In the genomic region with DNA sequence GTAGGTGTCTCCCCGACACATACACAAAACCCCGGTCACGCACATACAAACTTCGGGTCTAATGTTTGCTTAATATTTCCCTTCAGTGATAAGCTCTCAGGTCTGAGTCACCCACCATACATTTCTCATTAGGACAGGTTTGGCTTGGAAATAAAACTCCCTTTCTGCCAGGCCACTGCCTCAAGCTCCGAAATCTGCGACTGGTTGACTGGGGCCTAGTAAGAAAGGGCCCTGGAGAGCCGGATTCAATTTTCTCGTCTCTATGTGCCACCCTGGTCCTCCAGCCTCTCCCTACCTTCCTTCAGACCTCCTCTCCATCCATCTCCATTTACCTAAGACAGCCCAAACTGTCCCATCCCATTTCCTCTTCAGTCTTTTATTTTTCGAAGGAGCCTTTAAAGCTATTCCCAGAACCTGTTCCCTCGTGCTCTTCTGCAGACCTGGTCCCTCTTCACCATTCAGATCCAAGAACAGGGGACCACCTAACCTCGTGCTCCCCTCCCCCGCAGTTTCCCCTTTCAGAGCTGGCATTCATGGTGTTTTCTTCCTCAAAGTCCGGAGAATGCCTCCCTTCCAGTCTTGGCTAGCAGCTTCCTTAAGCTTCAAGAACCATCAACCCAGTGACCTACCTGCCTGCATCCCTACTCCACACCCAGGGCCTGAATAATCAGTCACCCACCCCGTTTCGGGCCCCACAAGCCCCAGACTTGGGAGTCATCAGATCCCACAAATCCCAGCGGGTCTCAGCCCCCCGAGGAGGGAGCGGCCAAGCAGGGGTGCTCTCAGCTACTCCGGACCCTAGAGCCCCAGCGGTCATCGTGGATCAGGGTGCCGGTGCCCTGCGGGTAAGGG, we compare ENCODE assay signal across 8 mouse cellular contexts. TPM values are rescaled to one million over a fixed set of nuclear protein-coding genes. Genes with fewer than 3 reads are reported as not detected.
DNase-seq lines count a peak whose midpoint lies in the region; ATAC-seq and TF ChIP-seq lines count a peak whose summit lies in the region.

No protein-coding gene starts in this region.

- H3K4me3 ChIP-seq in lung, embryonic 14.5 days (ENCODE audit: low read depth, low read length) = peak overlapping the region; percentile 82
- H3K4me3 ChIP-seq in forebrain, embryonic 16.5 days (replicated peaks; ENCODE audit: low read length) = peak overlapping the region; percentile 94
- H3K4me3 ChIP-seq in liver, embryonic 12.5 days = peak overlapping the region; percentile 68
- peak overlapping the region; percentile 82 for H3K4me3 ChIP-seq in stomach, postnatal 0 days (ENCODE audit: low read depth, low read length)

- no peak for TF ChIP-seq CTCF in lung, embryonic 14.5 days (IDR thresholded peaks at IDR 0.05; ENCODE audit: low read depth)
- no peak for TF ChIP-seq CTCF in stomach, postnatal 0 days (IDR thresholded peaks at IDR 0.05; ENCODE audit: low read depth)

- H3K9me3 ChIP-seq in lung, embryonic 14.5 days (ENCODE audit: low read depth, low read length) = no peaks in the 10 kb centered on the region
- no peaks in the 10 kb centered on the region for H3K9me3 ChIP-seq in forebrain, embryonic 16.5 days (ENCODE audit: control insufficient read depth, low read length)
- H3K9me3 ChIP-seq in liver, embryonic 12.5 days (replicated peaks) = no peaks in the 10 kb centered on the region
- no peaks in the 10 kb centered on the region for H3K9me3 ChIP-seq in stomach, postnatal 0 days (ENCODE audit: control insufficient read depth, low read length)

- DNase-seq in lung, embryonic 14.5 days = peak; percentile 37
- DNase-seq in lung, postnatal 25 days (ENCODE audit: low spot score) = no peak
- peak; percentile 67 for DNase-seq in cerebellum, adult 9-10 months
- peak; percentile 58 for DNase-seq in stomach, postnatal 0 days (ENCODE audit: low spot score)
- no peak for DNase-seq in adipocyte (ENCODE audit: low spot score)
- no peak for DNase-seq in kidney, adult 9 months

- 6% methylated on average over 23 of the region's 23 CpGs for WGBS in lung, embryonic 14.5 days
- 10% methylated on average over 23 of the region's 23 CpGs for WGBS in forebrain, embryonic 16.5 days
- WGBS in liver, embryonic 12.5 days (ENCODE audit: insufficient replicate concordance) = 23% methylated on average over 23 of the region's 23 CpGs
- WGBS in stomach, postnatal 0 days = 6% methylated on average over 23 of the region's 23 CpGs

- no peak; the same call in 1 of the 2 replicates for ATAC-seq in lung, embryonic 14.5 days (ENCODE audit: insufficient read depth)
- peak; percentile 27 for ATAC-seq in forebrain, embryonic 16.5 days
- no peak for ATAC-seq in liver, embryonic 12.5 days
- peak; percentile 9; the same call in 1 of the 2 replicates for ATAC-seq in stomach, postnatal 0 days (ENCODE audit: low FRiP score, low TSS enrichment)

- no peaks in the 10 kb centered on the region for H3K27me3 ChIP-seq in lung, embryonic 14.5 days (ENCODE audit: insufficient read depth, low read length)
- no peaks in the 10 kb centered on the region for H3K27me3 ChIP-seq in forebrain, embryonic 16.5 days (replicated peaks; ENCODE audit: control insufficient read depth, insufficient read depth, low read length)
- peaks cover 79% of the 10 kb centered on the region for H3K27me3 ChIP-seq in liver, embryonic 12.5 days (replicated peaks)
- H3K27me3 ChIP-seq in stomach, postnatal 0 days (ENCODE audit: control insufficient read depth, insufficient read depth, low read length) = no peaks in the 10 kb centered on the region

- H3K4me2 ChIP-seq in lung, embryonic 14.5 days = peak overlapping the region; percentile 86
- peak overlapping the region; percentile 88 for H3K4me2 ChIP-seq in forebrain, embryonic 16.5 days (ENCODE audit: low read length)
- H3K4me2 ChIP-seq in liver, embryonic 12.5 days = peak overlapping the region; percentile 96
- peak overlapping the region; percentile 96 for H3K4me2 ChIP-seq in stomach, postnatal 0 days (replicated peaks; ENCODE audit: low read depth)

- H3K36me3 ChIP-seq in lung, embryonic 14.5 days (ENCODE audit: insufficient read depth) = no peaks in the 10 kb centered on the region
- H3K36me3 ChIP-seq in forebrain, embryonic 16.5 days (ENCODE audit: control insufficient read depth, insufficient read depth) = no peaks in the 10 kb centered on the region
- no peaks in the 10 kb centered on the region for H3K36me3 ChIP-seq in liver, embryonic 12.5 days
- H3K36me3 ChIP-seq in stomach, postnatal 0 days (ENCODE audit: control insufficient read depth, insufficient read depth, low read length) = no peaks in the 10 kb centered on the region

- TF ChIP-seq EP300 in stomach, postnatal 0 days (optimal IDR thresholded peaks at IDR 0.05) = no peak

- peak overlapping the region; percentile 95 for H3K9ac ChIP-seq in lung, embryonic 14.5 days
- H3K9ac ChIP-seq in forebrain, embryonic 16.5 days (replicated peaks; ENCODE audit: low read depth, low read length) = peak overlapping the region; percentile 99
- peak overlapping the region; percentile 73 for H3K9ac ChIP-seq in liver, embryonic 12.5 days
- H3K9ac ChIP-seq in stomach, postnatal 0 days (ENCODE audit: low read length) = peak overlapping the region; percentile 98

- H3K27ac ChIP-seq in lung, embryonic 14.5 days (ENCODE audit: low read depth) = peak overlapping the region; percentile 96
- peak overlapping the region; percentile 95 for H3K27ac ChIP-seq in forebrain, embryonic 16.5 days (ENCODE audit: low read length)
- H3K27ac ChIP-seq in liver, embryonic 12.5 days = peak overlapping the region; percentile 39; the same call in 1 of the 2 replicates
- H3K27ac ChIP-seq in stomach, postnatal 0 days (replicated peaks) = peak overlapping the region; percentile 96

- peaks cover 10% of the 10 kb centered on the region for H3K4me1 ChIP-seq in lung, embryonic 14.5 days (ENCODE audit: insufficient read depth)
- H3K4me1 ChIP-seq in forebrain, embryonic 16.5 days (replicated peaks; ENCODE audit: control insufficient read depth, insufficient read depth, low read length) = peaks cover 30% of the 10 kb centered on the region
- H3K4me1 ChIP-seq in liver, embryonic 12.5 days = peaks cover 41% of the 10 kb centered on the region
- H3K4me1 ChIP-seq in stomach, postnatal 0 days (replicated peaks; ENCODE audit: control insufficient read depth, insufficient read depth) = peaks cover 4% of the 10 kb centered on the region

RNA-seq across cellular contexts. Expression of a gene that starts 1.0 kb away (rescaled TPM):
- 51.0 and 55.0 TPM in 2 replicates for polyA plus RNA-seq in lung, embryonic 14.5 days (2014; fragmentation: Nextera tagmentation; extraction: Ambion mirVana)
- 33.4 and 36.0 TPM in 2 replicates for polyA plus RNA-seq in forebrain, embryonic 16.5 days (2015; fragmentation: Nextera tagmentation; extraction: Ambion mirVana)
- 5.9 and 6.2 TPM in 2 replicates for polyA plus RNA-seq in liver, embryonic 12.5 days (2016; fragmentation: Nextera tagmentation; extraction: Ambion mirVana)
- polyA plus RNA-seq in stomach, postnatal 0 days (2015; fragmentation: Nextera tagmentation; extraction: Ambion mirVana) = 11.3 and 11.4 TPM in 2 replicates

RNA-seq across cellular contexts. Expression of a gene that starts 27.8 kb away (rescaled TPM):
- polyA plus RNA-seq in lung, embryonic 14.5 days (2014; fragmentation: Nextera tagmentation; extraction: Ambion mirVana) = 124 and 140 TPM in 2 replicates
- polyA plus RNA-seq in forebrain, embryonic 16.5 days (2015; fragmentation: Nextera tagmentation; extraction: Ambion mirVana) = 158 and 175 TPM in 2 replicates
- polyA plus RNA-seq in liver, embryonic 12.5 days (2016; fragmentation: Nextera tagmentation; extraction: Ambion mirVana) = 93.9 and 95.3 TPM in 2 replicates
- 130 and 136 TPM in 2 replicates for polyA plus RNA-seq in stomach, postnatal 0 days (2015; fragmentation: Nextera tagmentation; extraction: Ambion mirVana)

Comparison
In these comparisons a context has a peak if more than half of its experiments do, and no peak if none do; other contexts are left out.
1. DNase-seq: peak in lung, embryonic 14.5 days (single experiment), cerebellum, adult 9-10 months (single experiment) and stomach, postnatal 0 days (single experiment); none in lung, postnatal 25 days (single experiment), adipocyte (single experiment) and kidney, adult 9 months (single experiment).
2. ATAC-seq: peak in forebrain, embryonic 16.5 days (single experiment) and stomach, postnatal 0 days (single experiment); none in lung, embryonic 14.5 days (single experiment) and liver, embryonic 12.5 days (single experiment).
3. H3K27ac ChIP-seq: peak in every context shown above with its lines; median percentile 96 in lung, embryonic 14.5 days; 96 in stomach, postnatal 0 days; 95 in forebrain, embryonic 16.5 days; 39 in liver, embryonic 12.5 days.
4. Peak in every context shown above with its lines, with median percentiles within 50 percentile points of each other: H3K4me2 ChIP-seq, H3K4me3 ChIP-seq and H3K9ac ChIP-seq.